Mouse (Mus musculus): ENCODE measurements around the gene Rpl41. TPM values are rescaled to one million over a fixed set of nuclear protein-coding genes. Genes with fewer than 3 reads are reported as not detected.

The Rpl41 gene
- total RNA-seq, 1 experiment from 2014 or later: 2,671 TPM

Small RNAs within 50 kb of the gene (microRNA-seq; reads per million reads assigned to microRNA genes)
- gene Gm47275: 0 to 0.36 reads per million in 2 experiments
- gene Mir6916: 0.34 to 0.36 reads per million in 2 experiments
- gene Mir6917: 0 reads per million in 2 experiments

Other genes with a start within 250 kb of the Rpl41 start
- gene Pan2, start 246.0 kb downstream of the Rpl41 start, total RNA-seq (2021): 28.9 and 32.7 TPM in 2 replicates
- 164 and 206 TPM in 2 replicates for gene Cnpy2, start 226.8 kb downstream of the Rpl41 start, total RNA-seq (2021)
- 287 and 317 TPM in 2 replicates for gene Cs, start 211.6 kb downstream of the Rpl41 start, total RNA-seq (2021)
- gene Coq10a, start 180.3 kb downstream of the Rpl41 start, total RNA-seq (2021): 74.4 and 80.2 TPM in 2 replicates
- gene Ankrd52, start 172.2 kb downstream of the Rpl41 start, total RNA-seq (2021): 72.3 and 75.1 TPM in 2 replicates
- not detected in 2 replicates for gene Slc39a5, start 148.1 kb downstream of the Rpl41 start, total RNA-seq (2021)
- 74.6 and 75.0 TPM in 2 replicates for gene Nabp2, start 137.8 kb downstream of the Rpl41 start, total RNA-seq (2021)
- gene Rnf41, start 137.6 kb downstream of the Rpl41 start, total RNA-seq (2021): 35.9 and 44.4 TPM in 2 replicates
- 107 and 125 TPM in 2 replicates for gene Smarcc2, start 90.1 kb downstream of the Rpl41 start, total RNA-seq (2021)
- gene Myl6, start 55.2 kb downstream of the Rpl41 start, total RNA-seq (2021): 791 and 820 TPM in 2 replicates
- gene Myl6b, start 50.6 kb downstream of the Rpl41 start, total RNA-seq (2021): 5.0 and 6.9 TPM in 2 replicates
- 18.1 and 22.9 TPM in 2 replicates for gene Esyt1, start 23.4 kb downstream of the Rpl41 start, total RNA-seq (2021)
- gene Zc3h10, start 1.5 kb downstream of the Rpl41 start, total RNA-seq (2021): 9.1 and 13.6 TPM in 2 replicates
- gene Pa2g4, start 16.7 kb upstream of the Rpl41 start, total RNA-seq (2021): 83.8 and 97.6 TPM in 2 replicates
- 2.8 and 3.8 TPM in 2 replicates for gene Erbb3, start 40.3 kb upstream of the Rpl41 start, total RNA-seq (2021)
- gene Rps26, start 77.4 kb upstream of the Rpl41 start, total RNA-seq (2021): 688 and 827 TPM in 2 replicates
- 1.5 and 2.0 TPM in 2 replicates for gene Ikzf4, start 96.7 kb upstream of the Rpl41 start, total RNA-seq (2021)
- gene Suox, start 124.8 kb upstream of the Rpl41 start, total RNA-seq (2021): 18.8 and 21.1 TPM in 2 replicates
- 106 and 124 TPM in 2 replicates for gene Rab5b, start 147.0 kb upstream of the Rpl41 start, total RNA-seq (2021)
- gene Pmel, start 154.9 kb upstream of the Rpl41 start, total RNA-seq (2021): 1.5 and 2.2 TPM in 2 replicates
- 27.4 and 29.0 TPM in 2 replicates for gene Cdk2, start 155.7 kb upstream of the Rpl41 start, total RNA-seq (2021)
- 15.1 and 17.6 TPM in 2 replicates for gene Dgka, start 195.6 kb upstream of the Rpl41 start, total RNA-seq (2021)
- gene Pym1, start 198.6 kb upstream of the Rpl41 start, total RNA-seq (2021): 19.5 and 25.2 TPM in 2 replicates
- gene Mmp19, start 241.6 kb upstream of the Rpl41 start, total RNA-seq (2021): 38.6 and 46.9 TPM in 2 replicates